Mouse (Mus musculus) small intestine, adult 2 months (tissue): Measurements from ENCODE around the gene Exo5.

Experiments
- CTCF ChIP-seq: fragments of 200-500 bp; IDR thresholded peaks from 2 replicates; pipeline ENCODE4 v1.5.1; 2012; ENCODE audit warnings: low read depth, mild to moderate bottlenecking, control low read depth, inconsistent platforms, low read length, moderate library complexity, mixed read lengths; ENCODE audit not compliant: insufficient replicate concordance, insufficient read length; ENCODE audit errors: extremely low read depth
- POLR2A ChIP-seq: fragments of 200-500 bp; IDR thresholded peaks from 2 replicates; pipeline ENCODE4 v1.6.1; 2012; ENCODE audit warnings: low read depth, mild to moderate bottlenecking, control low read depth, inconsistent platforms, low read length, moderate library complexity

- TF ChIP-seq CTCF, result no peak
- no peak for TF ChIP-seq POLR2A
Measured at GRCm38 (mm10) chr4:120955586-120955985, 30.8 kb upstream of the Exo5 start.
